Mouse (Mus musculus) thymus, adult 2 months (tissue): ENCODE measurements around the gene Ankrd24.

Source experiments
- CTCF ChIP-seq: fragments of 200-500 bp; IDR thresholded peaks from 2 replicates; pipeline ENCODE4 v1.5.1; 2012; ENCODE audit warnings: mild to moderate bottlenecking, control low read depth, low read length, moderate library complexity, borderline replicate concordance; ENCODE audit not compliant: control insufficient read depth, poor library complexity, insufficient read depth; ENCODE audit errors: extremely low read depth
- POLR2A ChIP-seq: fragments of 200-500 bp; IDR thresholded peaks from 2 replicates; pipeline ENCODE4 v1.6.1; 2012; ENCODE audit warnings: mild to moderate bottlenecking, low read length, control low read depth, moderate library complexity; ENCODE audit not compliant: control insufficient read depth, poor library complexity, insufficient read depth; ENCODE audit errors: extremely low read depth

DNA sequence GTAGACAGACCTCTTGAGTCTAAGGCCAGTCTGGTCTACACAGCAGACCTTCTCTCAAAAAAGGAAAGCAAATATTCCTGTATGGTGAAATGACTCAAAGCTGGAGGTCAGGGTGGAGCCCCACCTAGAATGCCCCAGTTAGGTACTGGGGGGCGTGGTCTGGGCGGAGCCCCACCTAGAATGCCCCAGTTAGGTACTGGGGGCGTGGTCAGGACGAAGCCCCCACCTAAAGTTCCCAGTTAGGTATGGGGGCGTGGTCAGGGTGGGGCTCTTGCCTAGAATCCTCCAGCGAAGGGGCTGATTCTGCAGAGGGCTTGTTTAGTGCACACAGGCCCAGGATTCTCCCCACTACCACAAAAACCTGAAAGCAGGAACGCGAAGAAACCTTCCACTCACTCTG, 4.9 kb upstream of the Ankrd24 start:
- no peak for TF ChIP-seq CTCF
- no peak for TF ChIP-seq POLR2A
